Mouse (Mus musculus): ENCODE data around the gene Rab7b.

DNA sequence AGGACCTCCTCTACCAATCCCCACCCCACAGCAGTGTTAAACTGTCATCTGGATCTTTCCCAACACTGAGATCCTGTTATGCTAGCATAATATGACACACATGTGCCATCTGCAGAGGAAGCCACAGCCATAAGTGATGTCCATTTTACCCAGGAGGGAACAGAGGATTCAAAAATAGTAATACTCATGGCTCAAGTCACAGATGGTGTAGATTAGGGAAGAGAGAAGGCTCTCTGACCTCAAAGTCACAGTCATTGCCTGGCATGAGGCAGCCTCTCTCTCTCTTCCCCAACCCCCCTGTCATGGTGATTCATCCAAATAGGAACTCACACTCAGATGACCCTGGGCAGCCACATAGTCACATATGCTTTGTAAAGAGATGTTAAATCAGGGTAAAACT is 2.9 kb downstream of the Rab7b start:
- TF ChIP-seq CTCF (IDR thresholded peaks at IDR 0.05; ENCODE audit: control insufficient read depth, insufficient read depth, insufficient read length) (no peak), MAX (IDR thresholded peaks at IDR 0.05) (peak; percentile 56), CEBPB (IDR thresholded peaks at IDR 0.05; ENCODE audit: low read depth) (no peak)

All from C2C12 (cell line).